Mouse (Mus musculus): ENCODE results near the gene Cpped1. TPM values are rescaled to one million over a fixed set of nuclear protein-coding genes. Genes with fewer than 3 reads are reported as not detected.

The Cpped1 gene
- polyA plus RNA-seq, 1 experiment = 27.7 TPM

DNA sequence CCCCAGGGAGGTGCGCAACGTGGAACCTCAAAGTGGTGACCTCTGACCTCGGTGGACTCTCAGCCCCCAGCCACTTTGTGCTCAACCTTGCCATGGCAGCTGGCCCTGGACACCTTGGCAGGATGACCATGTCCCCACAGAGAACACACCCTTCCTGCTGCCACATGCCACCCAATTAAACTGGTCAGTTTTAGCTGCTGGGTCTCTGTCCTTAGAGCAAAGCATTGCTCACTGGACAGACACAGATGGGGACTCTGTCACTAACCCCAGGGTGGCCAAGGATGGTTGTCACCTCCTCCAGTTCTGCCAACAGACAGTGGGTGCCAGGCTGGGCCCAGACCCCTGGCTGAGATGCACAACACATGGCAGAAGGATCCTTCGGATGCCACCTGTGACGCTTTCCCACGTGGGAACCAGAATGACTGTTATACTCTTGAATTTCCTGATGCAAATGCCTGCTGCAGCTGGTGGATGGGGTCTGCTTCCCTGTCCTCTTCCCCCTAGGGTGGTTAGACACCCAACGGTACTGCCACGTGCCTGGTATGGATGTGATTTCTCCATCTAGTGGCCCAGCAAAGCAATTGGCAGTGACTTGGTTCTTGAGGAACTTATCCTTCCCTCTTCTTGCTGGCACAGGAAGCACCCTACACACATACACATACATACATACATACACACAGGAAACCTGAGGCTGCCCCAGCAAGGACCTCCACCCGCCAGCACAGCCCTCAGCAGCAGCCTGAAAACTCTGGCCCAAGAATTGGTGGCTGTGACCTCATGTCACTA lies 153.8 kb downstream of the Cpped1 start:
- Histone ChIP-seq H3K4me1 (ENCODE audit: control insufficient read depth, insufficient read depth, insufficient read length, low read length) (peaks cover 6% of the 10 kb centered on the region; the same call in 1 of the 2 replicates), H3K27ac (ENCODE audit: insufficient read depth, low read depth, low read length) (no peak overlapping the region), H3K4me3 (ENCODE audit: low read depth, low read length) (no peak overlapping the region), H3K27me3 (ENCODE audit: control insufficient read depth, insufficient read depth, low read length) (no peaks in the 10 kb centered on the region), H3K36me3 (ENCODE audit: control insufficient read depth, insufficient read depth, low read length) (peaks cover 6% of the 10 kb centered on the region; the same call in 1 of the 2 replicates)
- no peak for TF ChIP-seq POLR2A (IDR thresholded peaks at IDR 0.05; ENCODE audit: low read depth, low read length)
- TF ChIP-seq CTCF (IDR thresholded peaks at IDR 0.05; ENCODE audit: extremely low read depth, insufficient read length, insufficient replicate concordance, low read depth, low read length) = no peak
- WGBS = 84% methylated on average over 9 of the region's 9 CpGs

- 92% methylated on average over 2 of the region's 2 CpGs for WGBS
- peaks cover 6% of the 10 kb centered on the region; the same call in 1 of the 2 replicates for H3K4me1 ChIP-seq (ENCODE audit: control insufficient read depth, insufficient read depth, insufficient read length, low read length)
- no peak overlapping the region for H3K4me3 ChIP-seq (ENCODE audit: low read depth, low read length)
- no peak overlapping the region for H3K27ac ChIP-seq (ENCODE audit: insufficient read depth, low read depth, low read length)
- H3K36me3 ChIP-seq (ENCODE audit: control insufficient read depth, insufficient read depth, low read length) = peaks cover 6% of the 10 kb centered on the region; the same call in 1 of the 2 replicates
- no peaks in the 10 kb centered on the region for H3K27me3 ChIP-seq (ENCODE audit: control insufficient read depth, insufficient read depth, low read length)
- TF ChIP-seq POLR2A (IDR thresholded peaks at IDR 0.05; ENCODE audit: low read depth, low read length) (no peak), CTCF (IDR thresholded peaks at IDR 0.05; ENCODE audit: extremely low read depth, insufficient read length, insufficient replicate concordance, low read depth, low read length) (no peak)
These were observed 155.1 kb downstream of the Cpped1 start for GRCm38 (mm10) chr16:11754136-11754535.

Other genes starting within 250 kb of the Cpped1 start
- 0.03 and 0.17 TPM in 2 replicates for gene Shisa9, start 74.7 kb upstream of the Cpped1 start, polyA plus RNA-seq (2012; rRNA removed)

Measured in small intestine, adult 2 months (tissue).